Mouse (Mus musculus): ENCODE measurements at regions not wholly inside any gene's neighbourhood (a gene's known extent, or its start where the extent isn't known, plus 50 kb on each side); places are given as distances from the start of the nearest gene placed in this dataset.

DNA sequence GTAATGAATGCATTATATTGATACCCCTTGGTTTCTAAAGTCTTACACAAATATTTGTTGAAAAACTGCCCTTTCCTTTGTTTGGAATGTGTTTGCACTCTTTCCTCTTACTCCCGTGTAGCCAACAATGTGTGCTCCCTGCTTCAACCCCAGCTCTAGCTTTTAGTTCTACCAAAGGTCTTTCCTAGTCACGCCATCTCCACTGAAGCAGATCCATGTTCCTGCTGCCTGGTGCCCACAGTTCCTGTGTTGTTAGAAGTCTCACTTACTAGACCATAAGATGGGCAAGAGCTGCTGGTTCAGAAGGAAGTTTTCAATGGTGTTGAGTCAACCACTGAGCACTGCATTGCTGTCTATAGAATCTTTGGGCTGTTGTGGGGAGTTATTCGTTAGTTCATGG is 137.0 kb downstream of the Klf5 start:
- TF ChIP-seq CTCF (IDR thresholded peaks at IDR 0.05) = no peak
- no peak for TF ChIP-seq EP300 (IDR thresholded peaks at IDR 0.05)

Measured in lung, postnatal 0 days (tissue).